In the genomic region with DNA sequence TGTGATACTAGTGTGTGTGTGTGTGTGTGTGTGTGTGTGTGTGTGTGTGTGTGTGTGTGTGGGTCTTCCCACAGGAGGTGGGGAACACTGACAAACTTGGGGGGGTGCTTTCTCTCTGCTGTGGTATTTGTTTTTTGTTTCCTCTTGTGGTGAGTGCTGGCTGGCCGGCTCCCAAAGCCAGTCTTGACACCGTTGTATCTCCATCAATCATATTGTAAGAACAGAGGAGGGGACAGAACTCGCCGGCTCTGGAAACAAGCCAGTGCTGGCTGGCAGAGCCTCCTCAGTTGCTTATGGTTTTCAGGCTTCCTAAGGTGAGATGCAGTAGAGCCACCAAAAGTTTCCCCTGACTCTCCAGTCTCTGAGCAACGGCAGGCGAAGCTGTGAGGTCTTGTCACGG, we compare ENCODE assay signal across 29 mouse cellular contexts. TPM values are rescaled to one million over a fixed set of nuclear protein-coding genes. Genes with fewer than 3 reads are reported as not detected.
DNase-seq lines count a peak whose midpoint lies in the region; ATAC-seq lines count a peak whose summit lies in the region.
"Had no signal": no experiment of that assay in that cellular context is flagged by ENCODE, and none has a peak within 500 bp of the region (broad histone marks: within the 10 kb centered on the region; RNA-seq: fewer than 3 reads in every experiment).

No protein-coding gene starts in this region.

- 0 out of 2 replicates have a peak, but pooled peaks have one; percentile 27 for ATAC-seq in kidney, embryonic 16.5 days (ENCODE audit: low FRiP score, low TSS enrichment)
- ATAC-seq in hematopoietic stem cell, adult 5-6 weeks (replicated peaks in 1 of 2; ENCODE audit: insufficient read depth in 1 of 2, low FRiP score in 2 of 2, low TSS enrichment in 1 of 2, low read depth in 1 of 2, poor library complexity in 2 of 2, severe bottlenecking in 2 of 2), result peak; percentile 7 to 34; a peak in 1 of 4 replicates
- 0 out of 2 replicates have a peak, but pooled peaks have one; percentile 10 for ATAC-seq in megakaryocyte progenitor cell, adult 5-6 weeks (replicated peaks; ENCODE audit: poor library complexity)
- ATAC-seq: activated CD4-positive, CD25-positive, alpha-beta regulatory T cell, adult 4 months; forebrain, embryonic 14.5 days; hindbrain, postnatal 0 days; intestine, embryonic 16.5 days had no signal

- H3K4me2 ChIP-seq in kidney, embryonic 16.5 days (replicated peaks; ENCODE audit: low read depth, low read length), result no peak overlapping the region
- H3K4me2 ChIP-seq: embryonic facial prominence, embryonic 15.5 days; liver, embryonic 15.5 days; midbrain, embryonic 11.5 days had no signal

- H3K27me3 ChIP-seq in kidney, embryonic 16.5 days (ENCODE audit: insufficient read depth, low read length), result peaks cover 23% of the 10 kb centered on the region

- peaks cover 2% of the 10 kb centered on the region for H3K4me1 ChIP-seq in kidney, embryonic 16.5 days (ENCODE audit: insufficient read depth, low read length)

- H3K9me3 ChIP-seq in kidney, embryonic 16.5 days (ENCODE audit: low read length), result peaks cover 8% of the 10 kb centered on the region; the same call in 1 of the 2 replicates
- H3K9me3 ChIP-seq: embryonic facial prominence, embryonic 15.5 days; heart, embryonic 10.5 days; limb, embryonic 10.5 days; liver, embryonic 15.5 days had no signal

- H3K27ac ChIP-seq in kidney, embryonic 16.5 days (ENCODE audit: low read length), result no peak overlapping the region
- H3K27ac ChIP-seq: embryonic facial prominence, embryonic 15.5 days; gastrocnemius, adult 2 months; heart, embryonic 10.5 days; hindbrain, embryonic 10.5 days; hindbrain, postnatal 0 days; left cerebral cortex, adult 2 months; limb, embryonic 10.5 days; liver, embryonic 15.5 days had no signal

- H3K4me3 ChIP-seq in kidney, embryonic 16.5 days (ENCODE audit: low read length), result no peak overlapping the region
- H3K4me3 ChIP-seq: embryonic facial prominence, embryonic 15.5 days; gastrocnemius, adult 2 months; heart, embryonic 10.5 days; hindbrain, embryonic 10.5 days; left cerebral cortex, adult 2 months; limb, embryonic 10.5 days; liver, embryonic 15.5 days had no signal

- 43% methylated on average over 7 of the region's 7 CpGs for WGBS in kidney, embryonic 16.5 days

- no peak overlapping the region for H3K9ac ChIP-seq in kidney, embryonic 16.5 days (replicated peaks; ENCODE audit: low read length)
- H3K9ac ChIP-seq: embryonic facial prominence, embryonic 15.5 days; liver, embryonic 15.5 days had no signal

- no peaks in the 10 kb centered on the region for H3K36me3 ChIP-seq in kidney, embryonic 16.5 days (ENCODE audit: insufficient read depth, low read length)
- H3K36me3 ChIP-seq: embryonic facial prominence, embryonic 15.5 days; heart, embryonic 10.5 days; hindbrain, embryonic 10.5 days; limb, embryonic 10.5 days; liver, embryonic 15.5 days had no signal

- DNase-seq in kidney, adult 8-10 months, result no peak
- peak; percentile 28 for DNase-seq in NIH3T3 (ENCODE audit: low read depth)
- no peak for DNase-seq in spleen, postnatal 10 days (ENCODE audit: low spot score in 2 of 2)
- no peak for DNase-seq in kidney, postnatal 36 days
- DNase-seq: cerebellum, adult 8-10 months; cerebellum, postnatal 36 days; gastrocnemius, adult 2 months; kidney, postnatal 4 days; layer of hippocampus, adult 9-11 months; liver had no signal

RNA-seq across cellular contexts. Expression of a gene that starts 6.1 kb away (rescaled TPM):
- polyA plus RNA-seq in kidney, embryonic 16.5 days (2015; fragmentation: Nextera tagmentation; extraction: Ambion mirVana), result 0.17 TPM in 1 of 2 replicates, not detected in the other
- total RNA-seq in hematopoietic stem cell, adult 5-6 weeks (2017), result not detected in 2 replicates
- total RNA-seq in megakaryocyte progenitor cell, adult 5-6 weeks (2015), result not detected in 2 replicates
- not detected in 2 replicates for total RNA-seq in megakaryocyte progenitor cell, adult 5-6 weeks (2017)
- total RNA-seq: gastrocnemius, adult 2 months; MEL; monocyte, adult 5-6 weeks; neutrophil, adult 5-6 weeks had no signal
- polyA plus RNA-seq: activated CD4-positive, CD25-positive, alpha-beta regulatory T cell, adult 4 months; heart, embryonic 16.5 days; kidney, embryonic 14.5 days had no signal
